Mouse (Mus musculus): Measurements from ENCODE around the gene Trib3. TPM values are rescaled to one million over a fixed set of nuclear protein-coding genes. Genes with fewer than 3 reads are reported as not detected.
A peak's percentile ranks its signal among the peaks of the same experiment; 100 is the strongest.

Trib3 gene
- polyA plus RNA-seq (2016; fragmentation: Nextera tagmentation; extraction: Ambion mirVana) = 2.6 and 3.2 TPM in 2 replicates

DNA sequence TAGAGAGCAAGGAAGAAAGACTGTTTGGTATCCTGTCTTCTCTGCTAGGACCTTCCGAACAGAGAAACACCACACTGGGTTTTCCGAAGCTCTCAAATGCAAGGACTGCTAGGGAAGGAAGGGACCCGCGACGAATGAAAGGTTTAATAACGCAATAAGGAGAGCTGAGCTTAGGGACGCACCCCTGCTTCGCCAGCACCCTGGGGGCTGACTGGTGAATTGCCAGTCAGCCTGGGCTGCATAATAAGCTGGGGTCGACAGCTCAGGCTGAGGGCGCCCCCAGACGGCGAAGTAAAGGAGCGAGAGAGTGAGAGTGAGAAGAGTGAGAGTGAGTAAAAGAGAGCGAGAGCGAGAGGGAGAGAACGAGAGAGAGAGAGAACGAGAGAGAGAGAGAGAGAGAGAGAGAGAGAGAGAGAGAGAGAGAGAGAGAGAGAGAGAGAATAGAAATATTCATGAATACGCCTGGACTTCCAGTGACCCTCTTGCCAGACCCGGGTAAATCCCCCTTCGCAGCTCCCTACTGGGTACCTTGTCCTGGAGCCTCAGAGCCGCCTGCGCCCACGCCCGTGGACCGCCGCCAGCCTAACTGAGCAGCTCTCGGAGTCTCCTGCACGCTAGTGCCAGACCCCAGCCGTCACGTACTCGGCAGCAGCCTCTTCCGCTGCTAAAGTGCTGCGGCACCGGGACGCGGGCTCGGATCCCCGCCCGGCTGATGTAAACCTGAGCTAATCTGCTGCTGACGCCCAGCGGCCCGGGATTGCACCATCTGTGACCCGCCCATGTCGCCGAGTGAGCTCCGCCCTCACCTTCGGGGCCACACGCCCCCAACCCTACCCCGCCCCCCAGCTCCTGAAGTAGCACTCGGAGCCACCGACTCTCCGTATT, at the start of gene Trib3:
TSS of gene Trib3 (minus strand) at position 704 of the 885 bp plus-strand sequence.
- peak; percentile 84 for DNase-seq (ENCODE audit: low spot score)
- H3K27ac ChIP-seq = peak within 1 kb of the TSS; percentile 58
- peaks cover 36% of the 10 kb centered on the region for H3K27me3 ChIP-seq (ENCODE audit: low read depth, poor library complexity, severe bottlenecking)
- H3K4me1 ChIP-seq = peaks cover 23% of the 10 kb centered on the region
- H3K4me3 ChIP-seq = peak within 1 kb of the TSS; percentile 70
- no peaks in the 10 kb centered on the region for H3K9me3 ChIP-seq (replicated peaks)
- no peaks in the 10 kb centered on the region for H3K36me3 ChIP-seq
- under 1% methylated on average over 52 of the region's 52 CpGs for WGBS

DNA sequence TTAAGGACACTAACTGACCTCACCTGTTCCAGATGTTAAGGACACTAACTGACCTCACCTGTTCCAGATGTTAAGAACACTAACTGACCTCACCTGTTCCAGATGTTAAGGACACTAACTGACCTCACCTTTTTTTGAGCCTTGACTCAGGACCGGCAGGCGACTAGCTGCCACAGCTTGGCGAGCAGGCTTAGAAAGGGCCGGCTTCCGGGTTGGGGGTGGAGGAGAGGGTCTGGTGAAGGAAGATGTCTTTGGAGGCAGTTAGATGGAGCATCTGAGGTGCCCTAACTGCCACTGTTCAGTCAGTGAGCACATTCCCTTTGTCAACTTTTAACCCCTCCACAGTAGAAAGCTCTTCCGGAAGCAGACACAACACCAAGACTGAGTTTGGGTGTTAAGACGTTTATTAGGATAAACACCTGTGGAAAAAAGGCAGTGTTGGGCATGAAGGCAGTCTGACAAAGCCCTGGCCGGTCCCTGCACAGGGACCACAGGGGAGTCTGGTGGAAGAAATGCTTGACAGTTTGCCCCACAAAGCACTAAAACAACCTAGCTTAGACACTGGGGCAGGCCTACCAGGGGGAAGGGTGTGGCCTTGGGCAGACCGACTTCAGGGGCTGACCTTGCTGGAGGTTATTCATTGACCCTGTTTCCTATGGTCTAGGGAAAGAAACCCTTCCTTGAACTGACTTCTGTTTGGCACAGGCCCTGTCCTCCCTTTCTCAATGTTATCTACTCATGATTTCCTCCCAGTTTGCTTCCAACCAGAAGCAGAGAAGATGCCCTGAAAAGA, 49.6 kb upstream of the Trib3 start:
- peaks cover 20% of the 10 kb centered on the region for H3K36me3 ChIP-seq
- H3K9me3 ChIP-seq (replicated peaks) = no peaks in the 10 kb centered on the region
- H3K4me1 ChIP-seq = peaks cover 32% of the 10 kb centered on the region
- no peak overlapping the region for H3K27ac ChIP-seq
- WGBS = 54% methylated on average over 9 of the region's 9 CpGs
- peak; percentile 43 for DNase-seq (ENCODE audit: low spot score)
- peak overlapping the region; percentile 97 for H3K4me3 ChIP-seq
- no peaks in the 10 kb centered on the region for H3K27me3 ChIP-seq (ENCODE audit: low read depth, poor library complexity, severe bottlenecking)

DNA sequence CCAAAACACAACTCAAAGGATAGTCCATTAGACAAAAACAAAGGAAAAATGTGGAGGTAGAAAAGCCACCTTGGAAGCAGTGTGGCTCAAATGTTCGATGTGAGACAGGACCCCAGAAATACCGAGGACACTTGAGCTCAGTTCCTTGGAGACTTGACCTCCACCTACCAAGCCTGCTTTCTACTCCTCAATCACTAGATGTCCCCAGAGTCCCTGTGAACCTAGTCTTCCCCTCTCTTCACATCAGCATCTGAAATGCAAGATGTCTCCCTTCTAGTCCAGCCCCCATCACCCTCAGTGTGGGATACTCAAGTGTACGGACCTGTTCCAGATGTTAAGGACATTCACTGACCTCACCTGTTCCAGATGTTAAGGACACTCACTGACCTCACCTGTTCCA, 49.0 kb upstream of the Trib3 start:
- Histone ChIP-seq H3K36me3 (peaks cover 20% of the 10 kb centered on the region), H3K27me3 (ENCODE audit: low read depth, poor library complexity, severe bottlenecking) (no peaks in the 10 kb centered on the region), H3K27ac (no peak overlapping the region), H3K9me3 (replicated peaks) (no peaks in the 10 kb centered on the region), H3K4me3 (no peak overlapping the region), H3K4me1 (peaks cover 30% of the 10 kb centered on the region)
- WGBS = 29% methylated on average over 3 of the region's 3 CpGs
- DNase-seq (ENCODE audit: low spot score) = no peak

DNA sequence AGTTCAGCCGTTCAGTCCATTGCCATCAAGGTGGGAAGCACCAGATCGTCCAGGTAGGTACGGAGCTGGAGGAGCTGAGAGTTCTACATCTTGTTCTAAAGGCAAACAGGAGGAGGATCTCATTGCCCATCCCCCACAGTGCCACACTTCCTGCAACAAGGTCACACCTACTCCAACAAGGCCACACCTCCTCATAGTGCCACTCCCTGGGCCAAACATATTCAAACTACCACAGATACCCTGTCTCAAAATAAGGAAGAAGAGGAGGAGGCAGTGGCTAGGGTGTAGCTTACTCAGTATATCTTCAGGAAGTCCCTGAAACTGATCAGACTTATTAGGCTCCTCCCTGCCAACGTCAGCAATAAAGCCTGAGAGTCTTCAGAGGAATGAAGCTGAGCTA, 40.4 kb upstream of the Trib3 start:
- H3K27me3 ChIP-seq (ENCODE audit: low read depth, poor library complexity, severe bottlenecking) = no peaks in the 10 kb centered on the region
- no peak for DNase-seq (ENCODE audit: low spot score)
- no peak overlapping the region for H3K27ac ChIP-seq
- no peak overlapping the region for H3K4me3 ChIP-seq
- no peaks in the 10 kb centered on the region for H3K36me3 ChIP-seq
- no peaks in the 10 kb centered on the region for H3K9me3 ChIP-seq (replicated peaks)
- WGBS = 90% methylated on average over 4 of the region's 4 CpGs
- H3K4me1 ChIP-seq = no peaks in the 10 kb centered on the region

DNA sequence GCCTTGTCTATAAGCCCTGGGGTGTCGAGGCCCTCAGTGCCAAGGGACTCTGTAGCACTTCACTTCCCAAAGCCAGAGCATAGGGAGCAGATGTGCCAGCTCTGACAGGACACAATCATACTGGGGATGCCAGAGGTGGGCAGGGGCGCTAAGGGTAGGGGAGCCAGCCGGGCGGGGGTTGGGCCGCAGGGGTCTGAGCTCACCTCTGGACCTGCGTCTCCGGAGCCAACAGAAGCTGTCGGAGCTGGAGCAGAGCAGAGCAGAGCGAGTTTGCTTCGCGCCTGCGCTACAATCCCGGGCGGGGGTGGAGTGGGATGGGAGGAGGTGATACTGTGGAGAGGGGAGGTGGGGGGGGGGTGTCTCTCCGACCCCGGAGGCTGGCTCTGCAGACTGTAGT, 32.5 kb upstream of the Trib3 start, which contains the start of gene Nrsn2:
TSS of gene Nrsn2 (minus strand) at position 294 of the 397 bp plus-strand sequence.
- peak within 1 kb of the TSS; percentile 61 for H3K27ac ChIP-seq
- H3K4me3 ChIP-seq = peak within 1 kb of the TSS; percentile 38
- peaks cover 30% of the 10 kb centered on the region for H3K4me1 ChIP-seq
- DNase-seq (ENCODE audit: low spot score) = peak; percentile 67
- WGBS = 4% methylated on average over 16 of the region's 16 CpGs
- H3K27me3 ChIP-seq (ENCODE audit: low read depth, poor library complexity, severe bottlenecking) = peaks cover 36% of the 10 kb centered on the region
- H3K36me3 ChIP-seq = no peaks in the 10 kb centered on the region
- H3K9me3 ChIP-seq (replicated peaks) = no peaks in the 10 kb centered on the region

DNA sequence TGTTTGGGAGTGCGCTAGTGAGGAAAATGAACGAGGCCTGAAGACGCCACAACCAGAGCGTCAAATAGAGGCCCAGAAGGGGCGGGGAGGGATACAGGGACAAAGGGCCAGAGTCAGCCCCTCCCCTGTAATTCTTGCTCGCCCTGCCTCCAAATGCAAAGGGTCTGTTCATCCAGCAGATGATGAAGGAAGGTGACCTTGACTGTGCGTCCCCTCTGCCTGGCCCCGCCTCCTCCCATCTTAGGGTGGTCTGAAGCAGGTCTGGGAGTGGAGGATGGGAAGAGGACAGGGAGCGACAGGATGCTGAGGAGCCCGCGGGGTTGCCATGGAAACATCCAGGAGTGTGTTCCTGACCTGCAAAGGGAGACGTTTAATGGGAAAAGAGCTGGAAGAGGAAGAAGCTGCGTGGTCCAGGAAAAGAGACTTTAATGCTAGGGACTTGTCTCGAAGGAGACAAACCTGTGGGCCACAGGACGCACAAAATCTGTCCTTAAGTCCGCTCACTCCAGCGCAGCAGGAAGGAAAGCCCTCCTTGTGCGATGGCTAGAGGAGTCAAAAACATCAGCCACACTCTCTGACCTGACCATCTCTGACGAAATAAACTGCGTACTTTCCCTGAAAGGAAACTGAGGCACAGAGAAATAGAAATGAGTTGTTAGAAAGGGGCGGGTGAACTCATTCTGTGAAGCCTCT, 32.0 kb upstream of the Trib3 start:
- 5% methylated on average over 21 of the region's 21 CpGs for WGBS
- H3K27ac ChIP-seq = peak overlapping the region; percentile 61

DNA sequence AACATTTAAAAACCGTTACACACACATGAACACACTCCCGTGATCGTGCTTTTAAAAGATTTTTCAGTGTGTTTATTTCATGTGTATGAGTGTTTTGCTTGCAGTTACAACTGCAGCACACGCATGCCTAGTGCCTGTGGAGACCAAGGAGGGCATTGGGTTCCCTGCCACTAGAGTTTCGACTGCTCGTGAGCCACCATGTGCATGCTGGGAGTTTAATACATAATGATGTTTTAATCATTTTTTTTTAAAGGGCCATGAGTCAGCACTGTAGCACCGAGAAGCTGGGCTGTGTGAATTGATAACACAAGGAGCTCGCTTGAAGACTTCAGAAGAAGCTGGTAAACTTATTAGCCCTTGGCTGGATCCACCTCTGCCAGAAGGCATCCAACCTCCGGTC, 29.7 kb upstream of the Trib3 start:
- Histone ChIP-seq H3K27me3 (ENCODE audit: low read depth, poor library complexity, severe bottlenecking) (peaks cover 36% of the 10 kb centered on the region), H3K4me1 (peaks cover 40% of the 10 kb centered on the region), H3K36me3 (no peaks in the 10 kb centered on the region), H3K4me3 (no peak overlapping the region), H3K9me3 (replicated peaks) (no peaks in the 10 kb centered on the region), H3K27ac (no peak overlapping the region)
- WGBS = 86% methylated on average over 9 of the region's 9 CpGs
- DNase-seq (ENCODE audit: low spot score) = no peak

More for the DNA sequence above, 32.0 kb upstream of the Trib3 start:
- peak; percentile 77 for DNase-seq (ENCODE audit: low spot score)
- Histone ChIP-seq H3K4me3 (peak overlapping the region; percentile 38), H3K36me3 (no peaks in the 10 kb centered on the region), H3K4me1 (peaks cover 30% of the 10 kb centered on the region), H3K9me3 (replicated peaks) (no peaks in the 10 kb centered on the region), H3K27me3 (ENCODE audit: low read depth, poor library complexity, severe bottlenecking) (peaks cover 36% of the 10 kb centered on the region)

DNA sequence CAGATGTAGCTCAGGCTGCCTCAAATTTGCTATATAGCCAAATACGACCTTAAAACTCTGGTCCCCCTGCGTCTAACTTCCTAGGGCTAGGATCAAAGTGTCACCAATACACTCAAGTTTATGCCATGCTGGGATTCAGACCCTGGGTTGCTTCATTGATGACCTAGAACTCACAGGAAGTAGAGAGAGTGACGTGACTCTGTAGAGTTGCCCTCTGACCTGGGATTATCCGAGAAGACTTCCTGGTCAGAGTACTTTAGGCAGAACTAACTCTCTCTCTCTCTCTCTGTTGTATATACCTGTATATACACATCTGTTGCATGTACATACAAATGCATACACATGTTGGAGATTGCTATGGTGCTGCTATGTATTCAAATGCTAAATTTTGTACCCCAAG, 28.8 kb upstream of the Trib3 start:
- Histone ChIP-seq H3K4me3 (no peak overlapping the region), H3K27ac (no peak overlapping the region), H3K27me3 (ENCODE audit: low read depth, poor library complexity, severe bottlenecking) (peaks cover 34% of the 10 kb centered on the region), H3K4me1 (peaks cover 40% of the 10 kb centered on the region), H3K9me3 (replicated peaks) (no peaks in the 10 kb centered on the region), H3K36me3 (no peaks in the 10 kb centered on the region)
- WGBS = 63% methylated on average over 4 of the region's 4 CpGs
- no peak for DNase-seq (ENCODE audit: low spot score)

DNA sequence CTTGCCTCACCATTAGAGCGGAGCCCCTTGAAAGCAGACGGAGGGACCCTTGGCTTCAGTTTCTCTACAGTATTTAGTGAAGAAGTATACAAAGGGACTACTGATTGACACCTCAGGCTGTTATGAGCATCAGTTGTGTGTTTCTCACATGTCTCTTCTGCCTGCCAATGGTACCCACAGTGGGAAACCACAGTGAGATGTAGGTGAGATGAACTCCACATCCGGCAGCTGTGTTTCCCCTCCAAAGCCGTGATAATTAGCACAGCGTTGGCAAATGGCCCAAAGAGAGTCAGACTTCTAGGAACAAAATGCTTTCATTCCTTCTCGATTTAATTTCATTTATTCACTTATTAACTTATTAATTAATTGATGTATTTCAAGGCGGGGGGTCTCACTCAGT, 28.3 kb upstream of the Trib3 start:
- Histone ChIP-seq H3K27ac (no peak overlapping the region), H3K27me3 (ENCODE audit: low read depth, poor library complexity, severe bottlenecking) (peaks cover 28% of the 10 kb centered on the region), H3K36me3 (no peaks in the 10 kb centered on the region), H3K4me1 (peaks cover 40% of the 10 kb centered on the region), H3K9me3 (replicated peaks) (no peaks in the 10 kb centered on the region), H3K4me3 (no peak overlapping the region)
- DNase-seq (ENCODE audit: low spot score) = no peak
- 88% methylated on average over 7 of the region's 7 CpGs for WGBS

DNA sequence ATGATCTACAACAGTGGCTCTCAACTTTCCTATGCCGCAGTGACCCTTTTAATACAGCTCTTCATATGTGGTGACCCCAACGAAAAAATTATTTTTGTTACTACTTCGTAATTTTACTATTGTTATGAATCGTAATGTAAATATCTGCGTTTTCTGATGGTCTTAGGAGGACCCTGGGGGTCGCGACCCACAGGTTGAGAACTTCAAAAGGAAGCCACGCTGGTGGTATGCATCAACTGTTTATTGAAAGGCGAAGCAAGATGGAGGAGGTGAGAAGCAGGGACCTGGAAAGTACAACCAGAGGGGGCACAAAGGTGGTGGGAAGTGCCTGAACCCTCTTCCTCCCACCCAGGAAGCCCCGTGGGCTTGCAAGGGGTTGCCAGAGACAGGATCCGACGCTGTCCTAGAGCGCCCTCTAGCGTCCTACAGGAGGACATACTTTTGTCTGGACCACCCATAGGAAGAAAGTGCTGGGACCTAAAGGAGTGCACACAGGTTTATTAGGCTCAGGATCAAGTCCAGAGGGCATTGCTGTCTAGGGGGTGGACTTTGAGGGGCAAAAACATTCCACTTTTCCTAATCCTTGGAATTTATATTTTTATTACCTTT, 24.8 kb upstream of the Trib3 start:
- WGBS = 32% methylated on average over 14 of the region's 14 CpGs
- Histone ChIP-seq H3K4me1 (peaks cover 14% of the 10 kb centered on the region; the same call in 1 of the 2 replicates), H3K4me3 (no peak overlapping the region)

DNA sequence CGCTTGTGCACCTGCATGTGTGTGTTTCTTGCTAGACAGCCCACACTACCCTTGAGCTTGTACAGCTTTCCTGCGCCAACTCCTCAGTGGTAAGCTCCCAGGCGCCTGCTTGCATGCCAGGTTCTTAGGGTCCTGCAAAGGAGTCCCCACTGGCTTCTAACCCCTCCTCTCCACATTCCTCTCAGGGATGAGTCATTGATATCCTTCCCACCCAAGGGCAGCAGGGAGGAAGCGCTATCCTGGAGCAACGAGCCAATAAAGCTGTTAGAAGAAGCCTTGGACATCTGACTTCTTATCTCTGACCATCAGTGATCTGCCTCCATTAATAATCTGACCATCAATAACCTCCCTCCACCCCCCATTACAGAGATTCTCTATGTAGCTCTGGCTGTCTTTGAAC, 24.1 kb upstream of the Trib3 start:
- Histone ChIP-seq H3K4me1 (peaks cover 17% of the 10 kb centered on the region; the same call in 1 of the 2 replicates), H3K36me3 (no peaks in the 10 kb centered on the region), H3K27ac (no peak overlapping the region), H3K27me3 (ENCODE audit: low read depth, poor library complexity, severe bottlenecking) (no peaks in the 10 kb centered on the region; the same call in 1 of the 2 replicates), H3K9me3 (replicated peaks) (no peaks in the 10 kb centered on the region), H3K4me3 (no peak overlapping the region)
- 80% methylated on average over 5 of the region's 5 CpGs for WGBS
- DNase-seq (ENCODE audit: low spot score) = no peak

More for the DNA sequence above, 24.8 kb upstream of the Trib3 start:
- peak; percentile 82 for DNase-seq (ENCODE audit: low spot score)
- no peaks in the 10 kb centered on the region for H3K9me3 ChIP-seq (replicated peaks)
- H3K27ac ChIP-seq = no peak overlapping the region
- no peaks in the 10 kb centered on the region; the same call in 1 of the 2 replicates for H3K27me3 ChIP-seq (ENCODE audit: low read depth, poor library complexity, severe bottlenecking)
- H3K36me3 ChIP-seq = no peaks in the 10 kb centered on the region
